Mouse (Mus musculus) megakaryocyte, embryonic 14.5 days (primary cell): ENCODE data around the gene Xylt1.

Source experiments
- FLI1 ChIP-seq: IDR thresholded peaks from 2 replicates; pipeline ENCODE4 v1.6.1; 2012; ENCODE audit warnings: low read length, inconsistent platforms, mixed read lengths
- GATA1 ChIP-seq: IDR thresholded peaks from 3 replicates; pipeline ENCODE4 v1.6.1; 2012; ENCODE audit warnings: mixed read lengths, low read length, inconsistent platforms, borderline replicate concordance

DNA sequence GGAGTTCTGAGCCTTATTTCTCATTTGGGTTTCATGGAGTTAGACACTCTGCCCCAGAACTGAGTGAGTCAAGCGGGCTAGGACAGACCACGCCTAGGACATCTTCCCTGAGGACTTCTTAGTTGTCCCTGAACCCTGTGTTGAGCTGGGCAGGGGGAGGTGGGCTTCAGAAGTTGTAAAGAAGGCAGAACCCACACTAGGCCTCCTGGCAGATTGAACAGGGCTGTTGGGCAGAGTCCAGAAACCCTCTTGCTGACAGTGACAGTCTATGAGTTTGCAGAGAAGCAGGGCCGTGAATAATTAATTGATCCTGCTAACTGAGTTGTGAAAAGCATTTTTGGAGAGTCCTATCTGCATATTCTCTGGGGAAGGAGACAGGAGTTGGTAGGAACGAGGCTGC lies 20.8 kb downstream of the Xylt1 start:
- TF ChIP-seq GATA1: no peak
- TF ChIP-seq FLI1: no peak
